In genomic region chr3:138014725-138015124, GRCm38 (mm10) we compare ENCODE assay signal across 28 mouse cellular contexts. TPM values are rescaled to one million over a fixed set of nuclear protein-coding genes. Genes with fewer than 3 reads are reported as not detected.
DNase-seq lines count a peak whose midpoint lies in the region; ATAC-seq and TF ChIP-seq lines count a peak whose summit lies in the region.
"Had no signal": no experiment of that assay in that cellular context is flagged by ENCODE, and none has a peak within 500 bp of the region (broad histone marks: within the 10 kb centered on the region; RNA-seq: fewer than 3 reads in every experiment).

No protein-coding gene starts in this region.

- TF ChIP-seq CTCF in stomach, postnatal 0 days (IDR thresholded peaks at IDR 0.05; ENCODE audit: low read depth), result no peak

- no peak for TF ChIP-seq EP300 in stomach, postnatal 0 days (optimal IDR thresholded peaks at IDR 0.05)

- H3K27me3 ChIP-seq in intestine, embryonic 14.5 days (replicated peaks; ENCODE audit: control insufficient read depth, insufficient read depth, low read length), result no peaks in the 10 kb centered on the region
- H3K27me3 ChIP-seq in intestine, embryonic 16.5 days (replicated peaks; ENCODE audit: control insufficient read depth, insufficient read depth, low read length), result no peaks in the 10 kb centered on the region
- H3K27me3 ChIP-seq in stomach, postnatal 0 days (ENCODE audit: control insufficient read depth, insufficient read depth, low read length), result no peaks in the 10 kb centered on the region
- H3K27me3 ChIP-seq: embryonic facial prominence, embryonic 12.5 days; embryonic facial prominence, embryonic 15.5 days; heart, embryonic 13.5 days; hindbrain, embryonic 12.5 days; hindbrain, embryonic 15.5 days had no signal

- H3K4me1 ChIP-seq in intestine, embryonic 14.5 days (replicated peaks; ENCODE audit: control insufficient read depth, insufficient read depth, low read length), result no peaks in the 10 kb centered on the region
- H3K4me1 ChIP-seq in intestine, embryonic 16.5 days (ENCODE audit: control insufficient read depth, insufficient read depth, low read length), result peaks cover 6% of the 10 kb centered on the region; the same call in 1 of the 2 replicates
- H3K4me1 ChIP-seq in stomach, postnatal 0 days (replicated peaks; ENCODE audit: control insufficient read depth, insufficient read depth), result no peaks in the 10 kb centered on the region
- H3K4me1 ChIP-seq: embryonic facial prominence, embryonic 12.5 days; hindbrain, embryonic 12.5 days; hindbrain, embryonic 15.5 days had no signal

- no peak overlapping the region for H3K4me3 ChIP-seq in intestine, embryonic 14.5 days (ENCODE audit: low read depth, low read length)
- H3K4me3 ChIP-seq in intestine, embryonic 16.5 days (ENCODE audit: low read length), result no peak overlapping the region
- H3K4me3 ChIP-seq in stomach, postnatal 0 days (ENCODE audit: low read depth, low read length), result no peak overlapping the region
- H3K4me3 ChIP-seq: embryonic facial prominence, embryonic 12.5 days; embryonic facial prominence, embryonic 15.5 days; heart, adult 2 months; heart, embryonic 10.5 days; heart, embryonic 13.5 days; hindbrain, embryonic 12.5 days; hindbrain, embryonic 15.5 days had no signal

- peak; percentile 43 for DNase-seq in intestine, embryonic 14.5 days (ENCODE audit: low spot score)
- DNase-seq in stomach, postnatal 0 days (ENCODE audit: low spot score), result peak; percentile 8
- DNase-seq in heart, postnatal 14 days, result no peak
- no peak for DNase-seq in cerebellum, adult 9-11 months
- no peak for DNase-seq in cerebellum, postnatal 36 days
- DNase-seq: adrenal gland, adult 8-10 months; adrenal gland, postnatal 25 days; cerebellum, adult 11-12 months; cerebellum, adult 8-10 months; cerebellum, postnatal 14 days; forebrain, postnatal 0 days; gastrocnemius, postnatal 10 days; gastrocnemius, postnatal 36 days; heart, adult 2 months had no signal

- no peak overlapping the region for H3K27ac ChIP-seq in intestine, embryonic 14.5 days (ENCODE audit: low read depth)
- H3K27ac ChIP-seq in intestine, embryonic 16.5 days (ENCODE audit: low read length), result peak overlapping the region; percentile 71
- H3K27ac ChIP-seq in stomach, postnatal 0 days (replicated peaks), result no peak overlapping the region
- H3K27ac ChIP-seq: embryonic facial prominence, embryonic 12.5 days; embryonic facial prominence, embryonic 15.5 days; heart, adult 2 months; heart, embryonic 10.5 days; heart, embryonic 13.5 days; hindbrain, embryonic 12.5 days; hindbrain, embryonic 15.5 days had no signal

- no peak for ATAC-seq in intestine, embryonic 14.5 days (replicated peaks; ENCODE audit: low FRiP score, low TSS enrichment, low read depth)
- ATAC-seq in intestine, embryonic 16.5 days, result peak; percentile 94
- no peak for ATAC-seq in stomach, postnatal 0 days (ENCODE audit: low FRiP score, low TSS enrichment)
- ATAC-seq: activated CD4-positive, CD25-positive, alpha-beta regulatory T cell, adult 4 months; CD4-positive, CD25-positive, alpha-beta regulatory T cell, adult 4 months; forebrain, embryonic 14.5 days; forebrain, postnatal 0 days had no signal

- no peak overlapping the region for H3K4me2 ChIP-seq in intestine, embryonic 14.5 days (ENCODE audit: low read length)
- H3K4me2 ChIP-seq in intestine, embryonic 16.5 days (ENCODE audit: low read depth, low read length), result no peak overlapping the region
- no peak overlapping the region for H3K4me2 ChIP-seq in stomach, postnatal 0 days (replicated peaks; ENCODE audit: low read depth)
- H3K4me2 ChIP-seq: embryonic facial prominence, embryonic 12.5 days; embryonic facial prominence, embryonic 15.5 days; heart, embryonic 13.5 days; hindbrain, embryonic 12.5 days; hindbrain, embryonic 15.5 days had no signal

- H3K36me3 ChIP-seq in intestine, embryonic 14.5 days (ENCODE audit: control insufficient read depth, insufficient read depth, low read length), result no peaks in the 10 kb centered on the region
- H3K36me3 ChIP-seq in intestine, embryonic 16.5 days (ENCODE audit: control insufficient read depth, insufficient read depth, low read length), result no peaks in the 10 kb centered on the region
- no peaks in the 10 kb centered on the region for H3K36me3 ChIP-seq in stomach, postnatal 0 days (ENCODE audit: control insufficient read depth, insufficient read depth, low read length)
- H3K36me3 ChIP-seq: embryonic facial prominence, embryonic 12.5 days; embryonic facial prominence, embryonic 15.5 days; heart, embryonic 10.5 days; heart, embryonic 13.5 days; hindbrain, embryonic 12.5 days; hindbrain, embryonic 15.5 days had no signal

- intact Hi-C loops in heart, postnatal 14 days (cut with DNase I), result no loop called here

- no peaks in the 10 kb centered on the region for H3K9me3 ChIP-seq in intestine, embryonic 14.5 days (ENCODE audit: control insufficient read depth, low read length)
- 0 out of 2 replicates have a peak, but pooled peaks cover 2% of the 10 kb centered on the region for H3K9me3 ChIP-seq in intestine, embryonic 16.5 days (ENCODE audit: control insufficient read depth, low read length)
- H3K9me3 ChIP-seq in stomach, postnatal 0 days (ENCODE audit: control insufficient read depth, low read length), result no peaks in the 10 kb centered on the region
- H3K9me3 ChIP-seq: embryonic facial prominence, embryonic 12.5 days; embryonic facial prominence, embryonic 15.5 days; heart, embryonic 10.5 days; hindbrain, embryonic 15.5 days had no signal

- 38% methylated on average over 2 of the region's 2 CpGs for WGBS in intestine, embryonic 14.5 days
- 47% methylated on average over 2 of the region's 2 CpGs for WGBS in intestine, embryonic 16.5 days
- WGBS in stomach, postnatal 0 days, result 66% methylated on average over 2 of the region's 2 CpGs

- H3K9ac ChIP-seq in intestine, embryonic 14.5 days (ENCODE audit: low read length), result no peak overlapping the region
- H3K9ac ChIP-seq in intestine, embryonic 16.5 days (ENCODE audit: low read depth, low read length), result no peak overlapping the region
- H3K9ac ChIP-seq in stomach, postnatal 0 days (ENCODE audit: low read length), result no peak overlapping the region
- H3K9ac ChIP-seq: embryonic facial prominence, embryonic 12.5 days; embryonic facial prominence, embryonic 15.5 days; forebrain, postnatal 0 days; heart, embryonic 13.5 days; hindbrain, embryonic 12.5 days; hindbrain, embryonic 15.5 days had no signal

RNA-seq across cellular contexts. Expression of gene Dapp1, which starts 33.4 kb away (rescaled TPM):
- polyA plus RNA-seq in intestine, embryonic 14.5 days (2014; fragmentation: Nextera tagmentation; extraction: Ambion mirVana), result 14.4 and 14.5 TPM in 2 replicates
- polyA plus RNA-seq in intestine, embryonic 16.5 days (2015; fragmentation: Nextera tagmentation; extraction: Ambion mirVana), result 35.8 and 41.6 TPM in 2 replicates
- polyA plus RNA-seq in stomach, postnatal 0 days (2015; fragmentation: Nextera tagmentation; extraction: Ambion mirVana), result 24.0 and 26.8 TPM in 2 replicates
- total RNA-seq in heart, postnatal 14 days (2021), result 1 to 10 TPM; 3.8 to 5.0 TPM

RNA-seq across cellular contexts. Expression of gene 1110002E22Rik, which starts 50.1 kb away (rescaled TPM):
- 0.07 and 0.13 TPM in 2 replicates for polyA plus RNA-seq in intestine, embryonic 14.5 days (2014; fragmentation: Nextera tagmentation; extraction: Ambion mirVana)
- 0.15 and 0.18 TPM in 2 replicates for polyA plus RNA-seq in intestine, embryonic 16.5 days (2015; fragmentation: Nextera tagmentation; extraction: Ambion mirVana)
- polyA plus RNA-seq in stomach, postnatal 0 days (2015; fragmentation: Nextera tagmentation; extraction: Ambion mirVana), result 0.04 and 0.07 TPM in 2 replicates
- 10 to 100 TPM; 51.9 to 53.7 TPM for total RNA-seq in heart, postnatal 14 days (2021)
- total RNA-seq: common myeloid progenitor, adult 5-6 weeks; granulocyte monocyte progenitor cell, adult 5-6 weeks had no signal
- polyA plus RNA-seq: activated CD4-positive, CD25-positive, alpha-beta regulatory T cell, adult 4 months; CD4-positive, CD25-positive, alpha-beta regulatory T cell, adult 4 months; forebrain, embryonic 11.5 days had no signal

RNA-seq across cellular contexts. Expression of gene Gm5105, which starts 52.5 kb away (rescaled TPM):
- 0.19 and 0.31 TPM in 2 replicates for polyA plus RNA-seq in intestine, embryonic 14.5 days (2014; fragmentation: Nextera tagmentation; extraction: Ambion mirVana)
- polyA plus RNA-seq in intestine, embryonic 16.5 days (2015; fragmentation: Nextera tagmentation; extraction: Ambion mirVana), result 0.17 TPM in 1 of 2 replicates, not detected in the other
- 0.06 TPM in 1 of 2 replicates, not detected in the other for polyA plus RNA-seq in stomach, postnatal 0 days (2015; fragmentation: Nextera tagmentation; extraction: Ambion mirVana)
- under 1 TPM; 0.85 to 0.93 TPM for total RNA-seq in heart, postnatal 14 days (2021)
- total RNA-seq: adrenal gland, postnatal 25 days; common myeloid progenitor, adult 5-6 weeks; granulocyte monocyte progenitor cell, adult 5-6 weeks; hematopoietic stem cell, adult 5-6 weeks had no signal
- polyA plus RNA-seq: activated CD4-positive, CD25-positive, alpha-beta regulatory T cell, adult 4 months; CD4-positive, CD25-positive, alpha-beta regulatory T cell, adult 4 months; embryonic facial prominence, embryonic 12.5 days; forebrain, embryonic 11.5 days; forebrain, embryonic 14.5 days; heart, embryonic 10.5 days; hindbrain, embryonic 12.5 days had no signal

Comparison
In these comparisons a context has a peak if more than half of its experiments do, and no peak if none do; other contexts are left out.
1. DNase-seq: peak in intestine, embryonic 14.5 days (single experiment) and stomach, postnatal 0 days (single experiment); none in heart, postnatal 14 days (0 of 2), cerebellum, adult 9-11 months (single experiment) and cerebellum, postnatal 36 days (0 of 2).